Mouse (Mus musculus) lung, postnatal 0 days (tissue): ENCODE measurements around the gene Plekhb1. TPM values are rescaled to one million over a fixed set of nuclear protein-coding genes. Genes with fewer than 3 reads are reported as not detected.

Source experiments
- ATAC-seq: fragments of 200-750 bp; cut with Nextera tagmentation; 2 replicates; pipeline ENCODE4 v1.8.0; 2017; ENCODE audit warnings: moderate library complexity
- DNase-seq: peaks from one replicate; pipeline ENCODE4 v3.0.0-alpha.2; 2016; ENCODE audit warnings: low spot score
- H3K27ac ChIP-seq: fragments of 300-500 bp; sonication (generic); 2 replicates; pipeline ENCODE4 v1.5.1; 2014; ENCODE audit warnings: antibody characterized with exemption, mild to moderate bottlenecking, low read length, mixed read lengths
- H3K27me3 ChIP-seq: fragments of 300-500 bp; sonication (generic); replicated peaks from 2 replicates; pipeline ENCODE4 v1.6.1; 2014; ENCODE audit warnings: low read length, mixed read lengths; ENCODE audit not compliant: insufficient read depth
- H3K36me3 ChIP-seq: fragments of 300-500 bp; sonication (generic); 2 replicates; pipeline ENCODE4 v1.6.1; 2014; ENCODE audit warnings: low read length, mixed read lengths; ENCODE audit not compliant: insufficient read depth
- H3K4me1 ChIP-seq: fragments of 300-500 bp; sonication (generic); 2 replicates; pipeline ENCODE4 v1.6.1; 2014; ENCODE audit warnings: antibody characterized with exemption, low read depth, low read length, mixed read lengths; ENCODE audit not compliant: insufficient read depth
- H3K4me2 ChIP-seq: fragments of 300-500 bp; sonication (generic); replicated peaks from 2 replicates; pipeline ENCODE4 v1.6.1; 2014; ENCODE audit warnings: low read depth, mild to moderate bottlenecking, low read length, moderate library complexity, mixed read lengths
- H3K4me3 ChIP-seq: fragments of 300-500 bp; sonication (generic); 2 replicates; pipeline ENCODE4 v1.5.1; 2014; ENCODE audit warnings: low read depth, low read length
- H3K9ac ChIP-seq: fragments of 300-500 bp; sonication (generic); replicated peaks from 2 replicates; pipeline ENCODE4 v1.6.1; 2014; ENCODE audit warnings: low read depth, mild to moderate bottlenecking
- H3K9me3 ChIP-seq: fragments of 300-500 bp; sonication (generic); 2 replicates; pipeline ENCODE4 v1.6.1; 2016; ENCODE audit warnings: low read length, mixed read lengths
- CTCF ChIP-seq: IDR thresholded peaks from 2 replicates; pipeline ENCODE4 v1.5.1; 2016; ENCODE audit warnings: antibody characterized with exemption, mild to moderate bottlenecking
- EP300 ChIP-seq: IDR thresholded peaks from 2 replicates; pipeline ENCODE4 v1.6.1; 2016; ENCODE audit warnings: antibody characterized with exemption, mild to moderate bottlenecking, control low read depth
- WGBS: fragments of 180-500 bp; shearing (Covaris S2); extraction: QIAGEN DNeasy Blood & Tissue Kit; methylation state at CpG from one replicate; pipeline ENCODE4 v1.1.7; 2014; 5-methylcytosine and 5-hydroxymethylcytosine counted together
- polyA plus RNA-seq: library from polyadenylated mRNA; unstranded; fragments of >200 nt; fragmentation: Nextera tagmentation; extraction: Ambion mirVana; gene quantifications from 2 replicates; pipeline ENCODE4 v1.2.1, GENCODE M21; 2015

The Plekhb1 gene
- polyA plus RNA-seq, 1 experiment from 2014 or later = 44.4 TPM

DNA sequence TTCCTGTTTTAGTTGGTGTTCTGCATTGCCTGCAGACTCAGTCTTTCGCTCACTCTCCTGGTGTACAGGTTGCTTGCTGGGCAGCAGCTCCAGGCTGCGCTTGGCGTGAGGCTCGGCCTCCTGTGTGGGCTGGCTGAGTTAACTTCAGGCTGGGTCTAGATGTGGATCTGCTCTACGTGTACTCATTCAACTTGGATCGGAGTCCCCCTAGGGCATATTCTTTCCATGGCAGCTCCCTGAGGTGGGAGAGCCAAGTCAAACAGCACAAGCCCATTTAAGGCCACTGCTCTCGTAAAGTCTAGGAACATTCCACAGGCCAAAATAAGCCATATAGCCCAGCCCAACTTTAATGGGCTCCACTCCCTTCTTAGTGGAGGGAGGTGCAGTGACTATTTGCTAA is 26.3 kb upstream of the Plekhb1 start:
- H3K9me3 ChIP-seq = no peaks in the 10 kb centered on the region
- no peaks in the 10 kb centered on the region for H3K4me1 ChIP-seq
- H3K9ac ChIP-seq = no peak overlapping the region
- no peak for ATAC-seq
- no peak overlapping the region for H3K4me3 ChIP-seq
- no peaks in the 10 kb centered on the region for H3K36me3 ChIP-seq
- no peak overlapping the region for H3K27ac ChIP-seq
- DNase-seq = no peak
- no peak overlapping the region for H3K4me2 ChIP-seq
- no peaks in the 10 kb centered on the region for H3K27me3 ChIP-seq
- TF ChIP-seq EP300 (no peak), CTCF (no peak)
- WGBS = 78% methylated on average over 7 of the region's 7 CpGs

DNA sequence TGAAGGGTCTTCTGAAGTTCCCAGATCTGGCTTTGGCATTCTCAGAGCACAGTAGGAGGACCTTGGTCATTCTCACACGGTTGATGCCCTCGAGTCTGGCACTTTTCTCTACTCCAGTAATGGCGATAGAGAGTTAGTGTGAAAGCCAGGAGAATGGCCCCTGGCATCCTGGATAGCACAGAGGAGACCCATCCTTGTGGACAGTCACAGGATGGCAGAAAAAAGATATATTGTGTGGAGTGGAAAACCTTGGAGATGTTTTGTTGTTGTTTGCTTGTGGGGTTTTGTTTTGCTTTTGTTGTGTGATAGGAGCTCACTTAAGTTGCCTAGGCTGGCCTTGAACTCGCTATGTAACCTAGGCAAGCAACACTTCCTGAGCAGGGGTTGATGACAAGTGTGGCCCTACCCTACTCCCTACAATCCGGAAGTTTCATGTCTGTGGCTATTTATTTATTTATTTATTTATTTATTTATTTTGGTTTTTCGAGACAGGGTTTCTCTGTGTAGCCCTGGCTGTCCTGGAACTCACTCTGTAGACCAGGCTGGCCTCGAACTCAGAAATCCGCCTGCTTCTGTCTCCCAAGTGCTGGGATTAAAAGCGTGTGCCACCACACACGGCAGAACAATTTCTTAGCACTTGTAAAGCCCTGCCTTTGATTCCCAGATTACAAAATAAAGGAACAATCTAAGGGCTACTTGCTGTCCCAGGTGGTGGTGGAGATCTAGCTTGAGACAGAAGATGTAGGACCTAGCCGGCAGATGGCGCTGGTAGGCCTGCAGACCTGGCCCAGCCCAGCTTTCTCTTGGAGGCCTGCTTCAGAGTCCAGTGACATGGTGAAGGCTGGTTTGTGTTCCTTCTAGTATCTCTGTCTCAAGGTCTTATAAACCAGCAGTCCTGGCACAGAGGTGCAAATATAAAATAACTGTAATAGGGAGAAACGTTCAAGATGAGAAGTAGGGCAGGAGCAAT is 23.1 kb upstream of the Plekhb1 start:
- 39% methylated on average over 13 of the region's 13 CpGs for WGBS

DNA sequence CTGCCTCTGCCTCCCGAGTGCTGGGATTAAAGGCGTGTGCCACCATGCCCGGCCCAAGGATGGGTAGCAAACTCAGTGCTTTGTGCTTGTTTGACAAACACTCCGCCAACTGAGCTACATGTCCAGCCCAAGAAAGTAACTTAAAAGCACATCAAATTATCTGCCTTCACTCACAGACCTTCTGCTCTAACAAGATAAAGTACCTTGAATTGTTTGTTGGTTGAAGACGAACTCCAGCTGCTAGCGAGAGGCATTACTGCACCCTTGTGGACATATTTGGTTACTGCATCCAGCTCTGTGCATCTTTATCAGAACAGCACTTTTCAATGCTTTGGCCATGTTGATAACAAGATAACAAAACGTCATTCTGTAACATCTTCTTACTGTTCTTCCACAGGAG is 22.3 kb upstream of the Plekhb1 start:
- WGBS = 41% methylated on average over 7 of the region's 7 CpGs
- peak; percentile 78 for DNase-seq
- no peak for TF ChIP-seq EP300
- peak; percentile 95 for TF ChIP-seq CTCF

More for the DNA sequence above, 23.1 kb upstream of the Plekhb1 start:
- no peaks in the 10 kb centered on the region for H3K9me3 ChIP-seq
- peak; percentile 93 for TF ChIP-seq CTCF
- no peak for TF ChIP-seq EP300
- no peak overlapping the region for H3K4me2 ChIP-seq
- no peak overlapping the region for H3K9ac ChIP-seq
- ATAC-seq (peak; percentile 90), DNase-seq (peak; percentile 92)
- no peak overlapping the region for H3K4me3 ChIP-seq
- no peaks in the 10 kb centered on the region for H3K27me3 ChIP-seq
- H3K27ac ChIP-seq = no peak overlapping the region
- H3K36me3 ChIP-seq = no peaks in the 10 kb centered on the region
- H3K4me1 ChIP-seq = no peaks in the 10 kb centered on the region

DNA sequence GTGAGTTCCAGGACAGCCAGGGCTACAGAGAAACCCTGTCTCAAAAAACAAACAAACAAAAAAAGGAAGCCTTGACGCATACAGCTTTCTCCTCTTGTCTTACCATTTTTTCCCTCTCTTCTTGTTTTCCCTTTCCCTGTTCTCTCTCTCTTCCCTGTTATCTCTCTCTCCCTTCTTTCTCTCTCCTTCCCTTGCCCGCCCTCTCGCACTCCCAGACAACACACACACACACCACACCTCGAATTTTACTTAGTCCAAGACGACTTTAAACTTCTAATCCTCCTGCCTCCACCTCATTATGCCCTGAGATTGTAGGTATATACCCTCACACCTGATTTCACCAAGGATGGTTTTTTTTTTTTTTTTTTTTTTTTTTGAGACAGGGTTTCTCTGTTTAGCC is 21.9 kb upstream of the Plekhb1 start:
- Histone ChIP-seq H3K4me3 (no peak overlapping the region), H3K9me3 (no peaks in the 10 kb centered on the region), H3K27me3 (no peaks in the 10 kb centered on the region), H3K4me1 (no peaks in the 10 kb centered on the region), H3K4me2 (no peak overlapping the region), H3K9ac (no peak overlapping the region), H3K27ac (no peak overlapping the region), H3K36me3 (no peaks in the 10 kb centered on the region)
- WGBS = 62% methylated on average over 5 of the region's 5 CpGs
- ATAC-seq = no peak
- no peak for DNase-seq
- TF ChIP-seq CTCF = no peak
- TF ChIP-seq EP300 = no peak

More for the DNA sequence above, 22.3 kb upstream of the Plekhb1 start:
- Histone ChIP-seq H3K9ac (no peak overlapping the region), H3K27me3 (no peaks in the 10 kb centered on the region), H3K4me3 (no peak overlapping the region), H3K9me3 (no peaks in the 10 kb centered on the region), H3K4me2 (no peak overlapping the region), H3K27ac (no peak overlapping the region), H3K4me1 (no peaks in the 10 kb centered on the region), H3K36me3 (no peaks in the 10 kb centered on the region)
- ATAC-seq = peak; percentile 32; the same call in 1 of the 2 replicates

DNA sequence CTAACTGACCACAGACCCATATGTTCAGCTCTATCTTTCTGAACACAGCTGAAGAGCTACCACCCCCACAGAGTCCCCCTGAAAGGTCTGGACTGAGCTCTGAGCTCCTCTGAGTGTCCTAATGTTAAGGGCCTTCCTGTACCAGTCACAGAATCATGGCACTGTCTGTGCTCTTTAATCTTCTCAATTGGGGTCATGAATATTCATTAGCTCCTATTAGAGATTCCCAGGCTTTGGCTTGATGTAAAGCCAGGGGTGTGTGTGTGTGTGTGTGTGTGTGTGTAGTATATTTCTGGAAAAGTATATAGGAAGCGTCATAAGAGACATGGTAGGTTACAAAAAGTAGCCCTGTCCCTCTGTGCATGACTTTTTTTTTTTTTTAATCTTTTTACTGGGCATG is 21.0 kb upstream of the Plekhb1 start:
- no peak for ATAC-seq
- H3K9me3 ChIP-seq = no peaks in the 10 kb centered on the region
- 88% methylated on average over 1 of the region's 1 CpGs for WGBS
- H3K4me2 ChIP-seq = no peak overlapping the region
- no peak for DNase-seq
- no peaks in the 10 kb centered on the region for H3K4me1 ChIP-seq
- H3K36me3 ChIP-seq = no peaks in the 10 kb centered on the region
- H3K27ac ChIP-seq = no peak overlapping the region
- H3K4me3 ChIP-seq = no peak overlapping the region
- H3K27me3 ChIP-seq = no peaks in the 10 kb centered on the region
- no peak overlapping the region for H3K9ac ChIP-seq
- no peak for TF ChIP-seq CTCF

DNA sequence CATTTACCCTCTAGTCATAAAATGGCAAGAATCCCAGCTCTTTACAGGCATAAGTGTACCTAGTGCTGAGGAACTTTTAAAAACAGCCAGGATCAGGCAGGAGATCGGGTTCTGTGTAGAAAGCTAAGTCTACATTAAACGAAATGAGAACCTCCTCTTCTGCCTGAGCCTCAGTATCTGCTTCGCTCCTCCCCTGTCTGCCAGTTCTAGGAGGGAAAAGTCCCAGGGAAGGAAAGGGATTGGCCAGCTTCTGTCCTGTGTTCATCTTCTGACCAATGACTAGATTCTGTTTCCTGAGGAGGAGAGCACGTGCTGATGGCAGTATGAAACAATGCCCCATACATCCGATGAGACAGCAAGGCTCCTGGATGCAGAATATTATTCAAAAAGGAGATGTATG is 18.9 kb upstream of the Plekhb1 start:
- no peak overlapping the region for H3K9ac ChIP-seq
- TF ChIP-seq EP300 (no peak), CTCF (no peak)
- WGBS = 41% methylated on average over 5 of the region's 5 CpGs
- no peak overlapping the region for H3K4me3 ChIP-seq
- DNase-seq = no peak
- H3K4me1 ChIP-seq = no peaks in the 10 kb centered on the region
- H3K27me3 ChIP-seq = no peaks in the 10 kb centered on the region
- no peak for ATAC-seq
- H3K36me3 ChIP-seq = no peaks in the 10 kb centered on the region
- H3K27ac ChIP-seq = no peak overlapping the region
- H3K4me2 ChIP-seq = no peak overlapping the region
- H3K9me3 ChIP-seq = no peaks in the 10 kb centered on the region
